Mouse (Mus musculus) hindbrain, embryonic 10.5 days (tissue): ENCODE data around the gene Mgll. TPM values are rescaled to one million over a fixed set of nuclear protein-coding genes. Genes with fewer than 3 reads are reported as not detected.

Experiments
- DNase-seq: peaks from one replicate; pipeline ENCODE4 v3.0.0-alpha.2; 2017; ENCODE audit warnings: low spot score
- H3K27ac ChIP-seq: fragments of 300-500 bp; sonication (generic); 2 replicates; pipeline ENCODE4 v1.5.1; 2016; ENCODE audit warnings: mild to moderate bottlenecking, moderate library complexity
- H3K27me3 ChIP-seq: fragments of 300-500 bp; sonication (generic); 2 replicates; pipeline ENCODE4 v1.6.1; 2016; ENCODE audit warnings: mild to moderate bottlenecking; ENCODE audit not compliant: poor library complexity, insufficient read depth, severe bottlenecking
- H3K36me3 ChIP-seq: fragments of 300-500 bp; sonication (generic); 2 replicates; pipeline ENCODE4 v1.6.1; 2016; ENCODE audit warnings: mild to moderate bottlenecking, moderate library complexity
- H3K4me1 ChIP-seq: fragments of 300-500 bp; sonication (generic); replicated peaks from 2 replicates; pipeline ENCODE4 v1.6.1; 2016; ENCODE audit warnings: mild to moderate bottlenecking
- H3K4me3 ChIP-seq: fragments of 300-500 bp; sonication (generic); 2 replicates; pipeline ENCODE4 v1.5.1; 2016; ENCODE audit warnings: mild to moderate bottlenecking, moderate library complexity
- H3K9me3 ChIP-seq: fragments of 300-500 bp; sonication (generic); 2 replicates; pipeline ENCODE4 v1.6.1; 2016; ENCODE audit warnings: mild to moderate bottlenecking, moderate library complexity
- WGBS: fragments of 180-500 bp; shearing (Covaris S2); methylation state at CpG from one replicate; pipeline ENCODE4 v1.1.7; 2016; 5-methylcytosine and 5-hydroxymethylcytosine counted together
- polyA plus RNA-seq: library from polyadenylated mRNA; unstranded; fragments of >200 nt; fragmentation: Nextera tagmentation; extraction: Ambion mirVana; gene quantifications from 2 replicates; pipeline ENCODE4 v1.2.1, GENCODE M21; 2016

The Mgll gene
- polyA plus RNA-seq, 1 experiment from 2014 or later, result 4.3 TPM

DNA sequence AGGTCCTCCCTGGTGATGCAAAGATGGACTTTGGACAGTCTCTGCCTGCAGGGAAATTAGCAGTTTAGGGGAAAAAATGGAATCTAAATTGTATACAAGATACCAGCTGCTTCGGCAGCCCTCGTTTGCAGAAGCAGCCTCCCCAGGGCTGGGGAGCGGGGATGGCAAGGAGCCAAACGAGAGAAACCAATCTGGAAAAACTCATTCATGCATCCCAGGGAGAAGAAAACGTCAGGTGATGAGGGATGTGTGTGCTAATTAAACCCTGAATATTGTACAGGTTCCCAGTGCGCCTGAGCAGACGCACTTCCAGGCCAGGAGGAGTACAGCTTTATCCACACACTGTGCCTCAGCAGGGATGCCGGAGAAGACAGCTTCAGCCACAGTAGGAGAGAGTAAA lies 147.3 kb downstream of the Mgll start:
- 63% methylated on average over 8 of the region's 8 CpGs for WGBS
- H3K27me3 ChIP-seq, result peaks cover 38% of the 10 kb centered on the region
- H3K4me1 ChIP-seq, result peaks cover 43% of the 10 kb centered on the region
- no peak overlapping the region for H3K4me3 ChIP-seq
- 0 out of 2 replicates have a peak, but pooled peaks cover 3% of the 10 kb centered on the region for H3K36me3 ChIP-seq
- no peak overlapping the region for H3K27ac ChIP-seq
- H3K9me3 ChIP-seq, result 0 out of 2 replicates have a peak, but pooled peaks cover 6% of the 10 kb centered on the region
- no peak for DNase-seq

DNA sequence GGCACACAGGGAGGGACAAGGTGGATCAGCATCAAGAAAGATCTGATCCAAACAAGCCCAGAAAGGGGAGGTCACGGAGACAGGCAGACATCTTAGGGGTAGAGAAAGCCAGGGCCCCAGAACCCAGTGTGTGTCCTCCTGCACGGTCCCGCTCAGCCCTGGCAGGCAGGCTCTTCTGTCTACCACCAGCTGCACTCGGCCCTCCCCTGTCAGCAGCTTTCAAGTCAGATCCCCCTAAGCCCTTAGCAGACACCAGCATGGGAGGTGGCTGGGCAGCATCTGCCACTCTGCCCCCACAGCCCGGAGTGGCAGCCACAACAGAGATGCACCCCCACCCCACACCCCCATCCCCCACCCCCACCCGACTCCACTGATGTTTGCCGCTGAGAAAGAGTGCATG lies 148.6 kb downstream of the Mgll start:
- peaks cover 43% of the 10 kb centered on the region for H3K4me1 ChIP-seq
- peak; percentile 19 for DNase-seq
- H3K27me3 ChIP-seq, result peaks cover 42% of the 10 kb centered on the region
- peak overlapping the region; percentile 86 for H3K4me3 ChIP-seq
- peak overlapping the region; percentile 94 for H3K27ac ChIP-seq
- H3K9me3 ChIP-seq, result 0 out of 2 replicates have a peak, but pooled peaks cover 6% of the 10 kb centered on the region
- 0 out of 2 replicates have a peak, but pooled peaks cover 3% of the 10 kb centered on the region for H3K36me3 ChIP-seq
- WGBS, result 25% methylated on average over 7 of the region's 7 CpGs

DNA sequence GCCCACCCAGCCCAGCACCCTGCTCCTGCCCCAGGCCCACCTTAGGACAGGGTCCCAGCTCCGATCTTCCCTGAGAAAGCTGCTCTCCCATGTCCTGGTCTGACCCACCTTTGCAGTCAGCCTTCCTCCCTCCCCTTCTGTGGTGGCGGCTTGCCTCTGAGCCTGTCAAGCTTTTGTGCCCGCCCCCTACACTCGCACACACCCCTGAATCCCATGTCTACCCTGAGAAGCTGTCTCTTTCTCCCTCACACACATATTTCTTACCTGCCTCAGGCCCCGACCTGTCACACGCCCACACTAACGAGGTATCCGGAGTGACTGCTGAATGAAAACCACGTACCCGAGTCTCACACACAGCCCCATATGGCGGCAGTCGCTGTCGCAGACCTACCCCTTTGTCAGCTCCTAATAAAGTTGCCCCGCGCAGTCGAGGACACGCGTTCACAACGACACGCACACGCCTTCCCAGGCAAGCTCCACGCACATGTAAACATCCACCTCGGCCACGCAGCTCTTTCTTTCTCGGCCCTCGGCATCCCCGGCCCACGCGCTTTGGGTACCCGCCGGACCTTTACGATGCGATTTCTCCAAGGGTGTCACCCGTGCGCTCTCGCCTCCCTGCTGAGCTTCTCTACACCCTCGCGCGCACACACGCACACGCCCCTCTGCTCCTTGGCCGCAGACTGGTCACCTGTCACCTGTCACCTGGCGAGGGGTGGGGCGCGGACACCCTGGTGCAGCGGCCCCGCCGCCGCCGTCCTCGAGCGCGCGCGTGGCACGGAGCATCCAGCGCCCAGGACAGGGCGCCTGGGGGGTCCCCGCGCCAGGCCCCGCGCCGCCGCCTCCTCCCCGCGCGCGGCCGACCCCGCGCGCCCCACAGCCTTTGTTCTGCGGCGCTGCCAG lies 150.0 kb downstream of the Mgll start:
- Histone ChIP-seq H3K27me3 (peaks cover 42% of the 10 kb centered on the region), H3K9me3 (0 out of 2 replicates have a peak, but pooled peaks cover 6% of the 10 kb centered on the region), H3K4me3 (peak overlapping the region; percentile 86), H3K27ac (peak overlapping the region; percentile 94), H3K4me1 (peaks cover 43% of the 10 kb centered on the region), H3K36me3 (peaks cover 11% of the 10 kb centered on the region)
- 3% methylated on average over 73 of the region's 74 CpGs for WGBS
- peak; percentile 49 for DNase-seq

DNA sequence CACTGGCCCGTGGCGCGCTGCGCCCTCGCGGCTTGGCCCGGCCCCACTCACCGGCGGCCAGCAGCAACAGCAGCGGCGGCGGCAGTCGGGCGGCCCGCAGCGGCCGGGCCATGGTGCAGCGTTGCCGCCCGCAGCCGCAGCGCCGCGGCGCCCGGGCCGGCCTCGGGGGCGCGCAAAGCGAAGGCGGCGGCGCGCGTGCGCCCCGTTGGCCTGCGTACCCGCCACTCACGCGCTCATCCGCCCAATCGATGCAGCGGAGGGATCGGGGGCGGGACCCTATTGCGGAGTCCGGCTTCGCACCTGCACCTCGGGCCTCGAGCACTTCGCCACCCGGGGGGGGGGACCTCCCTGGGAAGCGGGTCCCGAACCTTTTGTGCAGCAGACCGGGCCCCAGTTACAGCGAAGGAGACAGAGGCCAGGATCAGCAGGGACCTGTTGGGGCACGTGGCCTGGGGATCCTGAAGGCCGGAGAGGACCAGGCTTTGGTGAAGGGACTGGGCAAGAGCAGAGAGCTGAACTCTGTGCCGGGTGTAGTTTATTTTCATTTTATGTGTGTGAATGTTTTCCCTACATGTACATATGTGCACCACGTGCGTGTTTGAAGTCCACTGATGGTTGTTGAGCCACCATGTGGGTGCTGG lies 150.8 kb downstream of the Mgll start, which contains the start of gene Podxl2:
Gene Podxl2, minus strand, starts transcription at position 177 of the 641 bp plus-strand sequence.
- Histone ChIP-seq H3K36me3 (peaks cover 13% of the 10 kb centered on the region), H3K4me3 (peak within 1 kb of the TSS; percentile 86), H3K27ac (peak within 1 kb of the TSS; percentile 94), H3K9me3 (0 out of 2 replicates have a peak, but pooled peaks cover 6% of the 10 kb centered on the region), H3K4me1 (peaks cover 42% of the 10 kb centered on the region), H3K27me3 (peaks cover 42% of the 10 kb centered on the region)
- DNase-seq, result peak; percentile 87
- WGBS, result 4% methylated on average over 63 of the region's 63 CpGs

Other genes with a start within 250 kb of the Mgll start
- gene Sec61a1, start 205.5 kb upstream of the Mgll start, polyA plus RNA-seq, result 206 and 228 TPM in 2 replicates
- gene Kbtbd12, start 86.5 kb upstream of the Mgll start, polyA plus RNA-seq, result not detected in 2 replicates
- gene Abtb1, start 117.6 kb downstream of the Mgll start, polyA plus RNA-seq, result 27.2 and 27.5 TPM in 2 replicates
- gene Podxl2, start 150.6 kb downstream of the Mgll start, polyA plus RNA-seq, result 81.1 and 182 TPM in 2 replicates
- gene Mcm2, start 174.4 kb downstream of the Mgll start, polyA plus RNA-seq, result 222 and 292 TPM in 2 replicates
- gene Tpra1, start 177.8 kb downstream of the Mgll start, polyA plus RNA-seq, result 60.5 and 62.3 TPM in 2 replicates